Mouse (Mus musculus) right cerebral cortex, postnatal 10 days (tissue): Measurements from ENCODE around the gene Ntf3.

Experiments used
- DNase-seq, 2 experiments: peaks; one replicate each; pipeline ENCODE4 v3.0.0; 2021; ENCODE audit warnings: low spot score in 2 of 2

Ntf3 gene

GRCm38 (mm10) chr6:126166548-126167207, at the start of gene Ntf3:
Gene Ntf3, minus strand, starts transcription at chr6:126166910.
- no peak for DNase-seq

GRCm38 (mm10) chr6:126213330-126213729, 46.6 kb upstream of the Ntf3 start:
- no peak for DNase-seq

GRCm38 (mm10) chr6:126203366-126203765, 36.7 kb upstream of the Ntf3 start:
- DNase-seq = no peak

GRCm38 (mm10) chr6:126202959-126203358, 36.2 kb upstream of the Ntf3 start:
- DNase-seq = peak; percentile 21 to 24

- DNase-seq = no peak
These were observed 35.0 kb upstream of the Ntf3 start for GRCm38 (mm10) chr6:126201721-126202120.

- DNase-seq = no peak
These were observed 33.2 kb upstream of the Ntf3 start for GRCm38 (mm10) chr6:126199916-126200315.

- no peak for DNase-seq
These were observed 28.1 kb upstream of the Ntf3 start for GRCm38 (mm10) chr6:126194760-126195159.

- DNase-seq = no peak
These were observed 23.6 kb upstream of the Ntf3 start for GRCm38 (mm10) chr6:126190218-126190871.

GRCm38 (mm10) chr6:126187400-126187799, 20.7 kb upstream of the Ntf3 start:
- no peak for DNase-seq

GRCm38 (mm10) chr6:126186116-126186515, 19.4 kb upstream of the Ntf3 start:
- no peak for DNase-seq

- no peak for DNase-seq
These were observed 5.4 kb upstream of the Ntf3 start for GRCm38 (mm10) chr6:126172071-126172470.

- DNase-seq = no peak
These were observed 4.1 kb upstream of the Ntf3 start for GRCm38 (mm10) chr6:126170772-126171171.

- DNase-seq = peak in 1 of 2 experiments; percentile 31
These were observed 1.0 kb upstream of the Ntf3 start for GRCm38 (mm10) chr6:126167731-126168130.

- DNase-seq = no peak
These were observed 489 bp upstream of the Ntf3 start for GRCm38 (mm10) chr6:126167208-126167590.

- DNase-seq = no peak
These were observed 1.0 kb downstream of the Ntf3 start for GRCm38 (mm10) chr6:126165591-126166155.

GRCm38 (mm10) chr6:126164781-126165180, 1.9 kb downstream of the Ntf3 start:
- no peak for DNase-seq

GRCm38 (mm10) chr6:126163861-126164755, 2.6 kb downstream of the Ntf3 start:
- no peak for DNase-seq

GRCm38 (mm10) chr6:126163181-126163621, 3.5 kb downstream of the Ntf3 start:
- peak; percentile 59 to 60 for DNase-seq

GRCm38 (mm10) chr6:126162351-126162758, 4.4 kb downstream of the Ntf3 start:
- DNase-seq = peak in 1 of 2 experiments; percentile 48

GRCm38 (mm10) chr6:126161571-126162340, 5.0 kb downstream of the Ntf3 start:
- peak in 1 of 2 experiments; percentile 33 for DNase-seq

GRCm38 (mm10) chr6:126160067-126160411, 6.7 kb downstream of the Ntf3 start:
- DNase-seq = no peak
